Mouse (Mus musculus) cerebellum, adult 11 months (tissue): ENCODE measurements around the gene Mmaa.

Experiments used
- DNase-seq: peaks from one replicate; pipeline ENCODE4 v3.0.0; 2022

Gene Mmaa

DNA sequence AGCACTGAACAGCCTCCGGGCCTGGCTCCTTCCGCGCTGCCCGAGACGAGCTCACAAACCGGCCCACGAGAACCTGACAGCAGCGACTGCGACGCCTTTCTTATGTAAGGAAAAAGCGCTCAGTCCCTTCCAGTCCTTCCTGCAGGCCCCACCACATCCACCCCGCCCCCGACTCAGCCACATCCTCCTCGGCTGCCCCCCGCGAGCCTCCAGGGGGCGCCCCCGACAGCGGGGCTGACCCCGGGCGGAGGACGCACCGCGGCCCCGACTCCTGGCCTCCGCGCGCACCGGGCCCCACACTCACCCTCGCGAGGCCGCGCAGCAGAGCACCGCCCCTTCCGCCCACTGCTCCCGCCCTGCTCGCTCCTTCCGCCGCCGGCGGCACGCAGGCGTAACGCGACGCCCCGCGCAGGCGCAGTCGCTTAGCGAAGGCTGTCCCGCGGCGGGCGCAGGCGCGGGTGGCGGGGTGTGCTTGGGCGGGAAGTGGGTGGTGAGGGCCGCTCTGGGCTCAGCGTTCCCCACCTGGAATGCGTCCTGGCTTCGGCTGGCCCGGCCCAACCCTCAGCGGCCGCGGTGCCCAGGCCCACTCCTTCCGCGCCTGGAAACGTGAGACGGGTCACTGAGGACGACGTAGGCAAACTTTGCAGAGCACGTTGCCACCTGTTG, at the start of gene Mmaa:
Gene Mmaa, minus strand, starts transcription at position 328 of the 666 bp plus-strand sequence.
- peak; percentile 96 for DNase-seq

DNA sequence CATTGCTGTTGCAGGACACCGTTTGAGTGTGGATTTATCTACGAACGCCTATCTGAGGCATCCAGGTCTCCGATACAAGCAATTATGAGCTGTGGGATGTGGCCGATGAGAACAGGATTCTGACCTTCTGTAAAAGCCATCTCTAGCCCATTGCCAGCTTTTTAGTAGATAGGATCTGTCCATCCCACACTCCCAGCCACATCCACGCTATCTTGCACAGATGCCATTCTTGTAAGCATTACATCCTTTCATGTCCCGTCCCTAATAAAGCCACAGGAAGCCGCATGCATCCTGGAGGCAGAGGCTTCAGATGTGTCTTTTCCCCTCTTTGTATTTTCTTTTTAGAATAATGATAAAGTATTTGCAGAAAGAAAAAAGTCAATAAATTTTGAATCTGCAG, 46.5 kb upstream of the Mmaa start:
- no peak for DNase-seq

DNA sequence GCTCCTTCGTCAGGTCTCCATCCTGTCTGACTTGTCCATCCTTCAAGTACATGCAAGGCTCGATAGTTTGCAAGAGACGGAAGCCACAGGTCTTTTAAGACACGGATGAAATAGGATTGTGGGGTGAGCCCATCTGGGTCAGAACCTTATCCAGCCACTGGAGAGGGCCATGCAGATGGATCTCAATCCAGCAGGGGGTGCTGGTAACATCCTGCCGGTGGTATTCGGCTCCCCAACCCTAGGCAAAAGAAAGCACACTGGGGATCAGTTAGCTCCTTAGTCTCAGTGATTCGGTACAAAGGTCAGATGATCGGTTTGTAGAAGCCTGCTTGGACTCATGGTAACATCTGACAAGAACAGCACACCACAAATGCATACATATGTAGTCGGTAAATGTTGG, 44.8 kb upstream of the Mmaa start:
- DNase-seq, result no peak

DNA sequence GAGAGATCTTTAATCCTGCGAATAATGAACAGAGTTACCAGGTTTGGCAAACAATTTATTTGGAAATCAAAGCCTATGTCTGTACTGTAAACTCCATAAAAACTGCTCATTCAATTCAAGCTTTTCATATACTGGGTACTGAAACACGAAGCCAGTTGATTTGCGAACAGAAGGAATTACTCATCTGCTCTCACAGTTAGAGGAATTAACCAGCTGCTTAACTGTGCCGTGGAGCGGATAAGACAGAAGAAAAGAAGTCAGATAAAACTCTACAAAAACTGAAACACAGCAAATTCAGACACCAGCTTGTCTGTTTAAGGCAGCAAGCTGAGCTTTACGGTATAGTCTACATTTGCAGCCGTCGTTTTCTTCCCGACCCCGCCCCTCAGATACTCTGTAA, 43.9 kb upstream of the Mmaa start:
- DNase-seq, result no peak

DNA sequence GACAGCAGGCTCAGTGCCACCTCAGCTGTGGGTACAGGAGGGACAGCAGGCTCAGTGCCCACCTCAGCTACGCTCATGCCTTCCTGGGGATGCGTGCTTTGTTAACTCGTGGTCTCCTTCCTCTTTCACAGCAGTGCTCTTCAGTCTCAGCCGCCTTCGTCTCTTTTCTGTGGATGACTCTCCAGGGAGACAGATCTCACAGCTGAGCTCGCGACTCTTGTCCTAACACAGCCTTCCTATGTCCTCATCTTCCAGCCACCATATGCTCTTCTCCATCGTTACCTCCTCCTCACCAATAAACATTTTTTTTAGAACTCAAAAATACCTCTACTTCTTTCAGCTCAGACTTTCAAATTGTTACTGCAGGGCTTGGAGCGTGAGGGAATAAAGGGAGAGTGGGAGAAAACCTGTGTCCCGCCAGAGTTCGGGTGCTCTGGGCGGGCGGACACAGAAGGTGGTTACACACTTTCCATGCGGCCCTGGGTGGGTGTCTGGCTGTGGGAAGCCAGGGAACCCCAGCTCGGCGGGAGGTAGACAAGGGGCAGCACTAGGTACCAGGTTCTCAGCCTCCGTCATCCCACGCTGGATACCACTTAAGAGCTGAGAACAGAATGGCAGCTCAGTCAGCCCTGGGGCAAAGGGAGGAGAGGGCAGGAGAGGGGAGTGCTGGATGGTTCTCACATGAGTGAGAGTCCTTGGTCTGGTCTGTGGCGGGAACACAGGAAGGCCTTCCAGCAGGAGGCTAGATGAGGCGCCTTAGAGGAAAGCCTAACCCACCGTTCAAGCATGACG, 37.6 kb upstream of the Mmaa start:
- DNase-seq, result no peak

DNA sequence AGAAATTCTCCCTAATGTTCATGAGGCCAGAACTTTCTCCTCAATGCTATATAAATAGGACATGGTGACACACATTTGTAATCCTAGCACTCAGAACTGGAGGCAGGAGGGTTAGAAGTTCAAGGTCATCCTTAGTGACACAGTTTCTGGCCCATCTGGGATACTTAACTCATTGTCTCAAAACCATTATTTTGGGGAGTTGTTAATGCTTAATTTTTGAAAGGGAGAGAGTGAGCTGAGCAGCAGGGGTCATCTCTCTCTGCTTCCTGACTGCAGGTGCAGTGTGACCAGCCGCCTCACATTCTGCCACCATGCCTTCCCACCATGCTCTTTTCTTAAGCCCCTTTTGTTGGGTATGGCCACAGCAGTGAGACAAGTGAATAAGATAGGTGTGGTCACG, 36.8 kb upstream of the Mmaa start:
- no peak for DNase-seq

DNA sequence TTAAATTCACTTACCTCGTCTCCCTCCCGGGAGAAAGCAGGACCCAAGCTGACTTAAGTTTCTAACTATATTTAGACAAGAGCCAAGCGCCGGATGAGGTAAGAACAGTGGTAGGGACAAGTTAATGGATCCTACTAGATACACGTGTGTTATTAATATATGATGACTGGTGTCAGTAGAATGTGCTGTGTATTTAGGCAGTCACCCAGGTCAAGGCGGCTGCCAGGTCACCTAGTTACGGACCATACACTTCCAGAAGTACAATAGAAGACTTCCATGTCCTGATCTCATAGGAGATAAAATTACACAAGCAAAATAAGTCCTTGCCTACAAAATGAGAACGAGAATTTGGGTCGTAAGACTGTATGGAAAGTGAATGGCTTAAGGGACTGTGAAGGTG, 36.3 kb upstream of the Mmaa start:
- no peak for DNase-seq

DNA sequence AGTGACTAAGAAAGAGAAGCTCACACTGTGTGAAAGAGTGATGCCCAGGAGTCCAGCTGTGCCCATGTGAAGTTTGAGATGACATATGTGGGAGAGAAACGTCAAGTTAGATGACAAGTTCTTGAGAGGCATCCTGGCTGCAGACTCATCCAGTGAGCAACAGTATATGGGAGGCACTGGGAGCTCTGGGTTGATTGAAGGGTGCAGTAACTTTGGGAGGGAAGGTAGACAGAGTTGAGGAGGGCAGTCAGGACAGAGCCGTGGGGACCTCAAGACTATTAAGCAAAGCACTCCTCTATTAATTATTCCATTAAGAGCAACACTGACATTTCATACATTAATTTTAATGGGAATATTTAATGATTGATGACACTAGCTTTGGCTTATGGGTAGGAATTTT, 35.0 kb upstream of the Mmaa start:
- no peak for DNase-seq

DNA sequence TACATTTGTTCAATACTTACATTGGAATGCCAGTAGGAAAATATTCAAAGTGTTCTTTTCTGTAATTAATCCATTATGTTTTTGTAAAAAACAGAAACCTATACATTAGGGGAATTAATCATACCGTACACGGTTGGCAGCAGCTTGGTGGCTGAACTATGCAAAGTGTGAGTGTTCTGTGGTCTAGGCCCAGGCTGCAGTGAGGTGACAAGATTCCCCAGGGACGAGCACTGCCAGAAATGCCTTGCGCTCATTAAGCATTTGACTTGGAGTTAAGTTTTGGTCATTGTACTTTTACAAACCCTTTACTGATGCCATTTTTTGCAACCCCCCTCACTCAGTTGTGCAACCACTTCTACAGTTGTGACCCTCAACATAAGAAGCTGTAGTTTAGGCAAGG, 34.4 kb upstream of the Mmaa start:
- DNase-seq, result no peak

DNA sequence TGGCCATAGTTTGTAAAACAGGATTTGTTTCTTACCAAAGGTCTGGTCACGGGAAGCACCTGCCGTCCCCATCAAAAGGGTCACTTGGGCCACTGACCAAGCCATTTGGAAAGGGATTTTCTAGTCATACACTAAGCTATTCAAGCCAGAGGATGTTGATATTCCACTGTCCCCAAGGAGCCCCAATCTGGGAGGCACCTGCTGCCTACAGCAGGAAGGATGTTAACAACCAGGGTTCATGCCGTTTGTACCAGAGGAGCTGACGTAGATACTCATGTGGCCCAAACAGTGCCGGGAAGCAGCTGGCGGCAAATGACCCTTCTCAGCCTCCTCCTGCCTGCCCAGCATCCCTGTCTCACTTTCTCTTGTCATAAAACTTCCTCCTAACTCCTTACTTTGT, 30.8 kb upstream of the Mmaa start:
- DNase-seq, result no peak

DNA sequence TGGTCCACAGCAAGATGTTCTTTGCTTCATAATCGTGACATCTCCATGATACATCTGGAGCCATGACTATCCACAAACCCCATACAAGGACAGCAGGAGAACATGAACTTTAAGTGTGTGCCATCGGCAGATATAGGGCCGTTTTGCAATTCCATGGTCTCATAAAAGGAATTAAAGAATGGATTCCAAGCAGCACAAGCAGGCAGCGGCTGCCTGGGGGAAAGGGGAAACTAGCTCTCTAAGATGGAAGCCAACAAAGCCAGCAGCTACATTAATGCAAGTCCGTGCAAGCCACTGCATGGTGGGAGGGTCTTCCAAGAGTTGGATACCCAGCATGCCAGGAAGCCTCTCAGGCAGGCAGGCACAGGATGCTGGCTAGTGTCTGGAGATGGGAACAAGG, 30.2 kb upstream of the Mmaa start:
- DNase-seq, result no peak

DNA sequence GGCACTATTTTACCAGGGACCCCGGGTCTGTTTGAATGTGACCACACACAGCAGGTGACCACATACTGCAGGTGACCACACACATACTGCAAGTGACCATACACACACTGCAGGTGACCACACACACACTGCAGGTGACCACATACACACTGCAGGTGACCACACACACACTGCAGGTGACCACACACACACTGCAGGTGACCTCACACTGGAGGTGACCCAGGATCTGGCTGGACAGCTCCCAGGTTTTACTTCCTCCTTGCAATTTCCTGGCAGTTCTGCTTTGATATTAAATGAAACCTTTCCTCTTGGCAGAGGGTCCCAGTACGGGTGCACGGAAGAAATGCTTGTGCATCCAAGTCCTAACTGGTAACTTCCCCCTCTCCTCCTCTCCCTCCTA, 29.3 kb upstream of the Mmaa start:
- no peak for DNase-seq

DNA sequence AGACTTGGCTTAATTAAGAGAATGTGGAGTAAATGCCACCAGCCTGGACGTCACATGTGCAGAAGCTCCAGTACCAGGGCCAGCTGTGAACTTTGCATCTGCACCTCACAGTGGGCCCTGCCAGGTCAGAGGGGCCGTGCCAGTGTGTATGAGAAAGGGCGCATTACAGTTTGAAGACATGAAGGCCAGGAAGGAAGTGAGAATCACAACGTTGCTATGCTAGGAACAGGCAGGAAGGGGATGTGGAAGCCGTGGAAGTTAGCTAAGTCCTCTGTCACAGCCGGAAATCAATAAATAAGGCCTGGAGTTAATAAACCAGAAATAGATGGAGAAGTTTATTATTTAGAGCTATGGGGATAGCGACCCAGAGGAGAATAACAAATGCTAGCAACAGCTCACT, 28.4 kb upstream of the Mmaa start:
- DNase-seq, result no peak

DNA sequence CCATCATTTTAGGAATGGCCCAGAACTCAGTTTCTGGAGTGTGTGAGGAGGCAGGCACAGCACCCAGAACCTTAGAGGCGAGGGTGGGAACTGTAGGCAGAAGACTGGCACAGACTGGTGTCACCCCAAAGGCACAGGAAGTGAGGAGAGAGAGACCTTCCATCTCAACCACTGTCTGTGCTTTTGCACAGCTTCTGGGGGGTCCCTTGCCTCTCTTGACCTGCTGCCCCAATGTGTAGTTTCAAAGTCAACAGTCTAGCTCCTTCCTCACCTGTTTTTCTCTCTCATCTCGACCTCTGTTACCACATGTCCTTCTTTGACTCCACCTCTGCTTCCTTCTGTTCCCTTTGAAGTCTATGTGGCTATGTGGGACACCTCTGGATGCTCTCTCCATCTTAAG, 16.1 kb upstream of the Mmaa start:
- no peak for DNase-seq

DNA sequence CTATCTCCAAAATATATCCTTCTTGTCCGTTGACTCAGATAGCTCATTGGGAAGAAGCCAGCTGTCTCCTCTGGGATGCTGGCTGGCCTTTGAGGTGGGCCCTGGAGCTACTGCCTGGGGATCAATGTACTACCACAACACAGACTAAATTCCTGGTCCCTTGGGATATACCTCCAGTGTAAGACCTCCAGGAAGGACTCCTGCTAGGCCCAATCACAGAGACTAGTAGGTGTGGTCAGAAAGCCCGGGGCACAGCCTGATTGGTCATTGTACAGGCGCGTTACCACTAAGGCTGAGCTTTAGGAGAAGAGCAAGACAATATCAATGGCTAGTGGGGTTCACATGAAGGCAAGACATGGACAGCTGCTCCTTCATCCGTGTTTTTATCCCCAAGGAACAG, 11.2 kb upstream of the Mmaa start:
- DNase-seq, result no peak

DNA sequence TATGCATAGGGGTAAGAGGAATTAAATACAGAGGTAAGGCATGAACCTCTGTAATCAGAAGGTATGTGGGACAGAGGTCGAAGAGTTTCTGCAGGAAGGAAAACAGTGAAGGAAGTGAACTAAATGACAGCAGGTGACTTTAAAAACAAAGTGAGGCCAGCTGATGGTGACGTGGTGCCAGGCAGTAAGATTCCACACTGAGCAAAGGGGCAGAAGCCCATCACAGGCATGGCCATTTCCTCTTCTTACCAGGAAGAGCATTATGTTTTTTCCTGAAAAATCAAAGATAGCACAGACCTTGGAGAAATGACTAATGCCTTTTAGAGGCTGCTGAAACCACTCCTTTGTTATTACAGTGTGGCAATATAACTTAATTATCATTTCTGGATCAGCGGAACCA, 6.8 kb upstream of the Mmaa start:
- DNase-seq, result no peak

DNA sequence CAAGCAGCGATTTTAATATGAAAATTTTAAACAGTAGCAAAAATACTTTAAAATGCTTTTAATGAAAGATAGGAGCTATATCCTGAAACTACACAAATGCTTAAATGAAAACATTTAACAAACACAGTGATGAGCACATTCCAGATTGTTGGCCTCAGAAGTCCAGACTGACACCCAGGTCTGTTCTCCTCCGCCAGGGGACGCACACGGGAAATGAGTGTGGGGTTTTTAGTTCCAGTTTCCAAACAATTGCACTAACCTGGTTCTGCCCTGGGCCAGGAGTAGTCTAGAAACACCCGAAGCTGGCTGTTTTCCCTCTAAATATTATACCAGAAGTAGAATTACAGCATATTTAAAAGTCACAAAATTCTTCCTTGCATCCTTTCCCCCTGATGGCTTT, 5.0 kb upstream of the Mmaa start:
- no peak for DNase-seq

DNA sequence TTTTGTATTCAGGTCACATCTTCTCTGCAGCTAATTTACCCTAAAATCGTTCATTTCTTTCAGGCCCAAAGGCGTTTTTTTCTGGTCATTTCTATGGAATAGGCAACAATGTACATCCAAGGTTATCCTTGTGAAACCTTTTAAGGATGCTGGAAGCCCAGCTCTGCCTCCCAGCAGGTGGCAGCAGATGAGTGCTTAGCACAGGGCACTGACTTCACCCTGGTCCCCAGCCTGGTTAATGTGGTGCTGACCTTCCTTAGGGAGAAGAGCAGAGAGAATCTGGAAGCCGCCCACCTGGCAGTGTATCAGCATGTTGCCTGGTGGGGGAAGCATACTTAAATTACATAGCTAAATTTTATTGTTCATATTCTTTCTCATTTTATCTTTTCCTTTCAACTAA, 3.0 kb upstream of the Mmaa start:
- DNase-seq, result no peak

DNA sequence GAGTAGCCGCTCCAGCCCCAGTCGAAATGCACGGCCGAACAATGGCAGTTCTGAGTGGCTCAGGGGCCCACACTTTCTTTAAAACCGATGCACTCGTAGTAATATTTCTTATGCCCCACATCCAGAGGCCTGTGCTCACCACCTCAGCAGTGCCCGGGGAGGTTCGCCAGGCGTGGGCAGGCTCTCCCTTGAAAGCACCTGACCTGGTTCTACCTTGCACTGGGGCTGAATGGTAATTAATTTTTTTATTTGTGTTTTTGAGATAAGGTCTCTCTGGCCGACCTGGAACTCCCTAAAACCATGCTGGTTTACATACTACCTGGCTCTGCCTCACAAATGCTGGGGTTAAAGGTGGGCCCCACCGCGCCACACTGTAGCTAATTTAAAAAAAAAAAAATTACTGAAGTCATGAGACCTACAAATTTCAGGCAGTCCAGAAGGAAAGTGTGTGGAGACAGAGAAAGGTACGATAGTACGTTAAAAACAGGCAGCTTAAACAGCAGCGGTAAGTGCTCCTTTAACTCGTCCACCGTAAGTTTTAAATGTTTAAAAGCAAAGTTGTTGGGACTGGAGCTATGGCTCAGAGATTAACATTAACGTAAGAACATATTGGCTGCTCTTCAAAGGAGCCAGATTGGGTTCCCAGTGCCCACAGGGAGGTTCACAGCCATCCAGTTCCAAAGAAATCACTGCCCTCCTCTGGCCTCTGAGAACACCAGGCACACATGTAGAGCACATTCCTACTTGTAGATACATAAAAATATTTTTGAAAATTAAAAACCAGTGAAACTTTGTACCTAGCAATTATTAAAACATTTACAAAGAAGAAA, 754 bp upstream of the Mmaa start:
- DNase-seq, result no peak

DNA sequence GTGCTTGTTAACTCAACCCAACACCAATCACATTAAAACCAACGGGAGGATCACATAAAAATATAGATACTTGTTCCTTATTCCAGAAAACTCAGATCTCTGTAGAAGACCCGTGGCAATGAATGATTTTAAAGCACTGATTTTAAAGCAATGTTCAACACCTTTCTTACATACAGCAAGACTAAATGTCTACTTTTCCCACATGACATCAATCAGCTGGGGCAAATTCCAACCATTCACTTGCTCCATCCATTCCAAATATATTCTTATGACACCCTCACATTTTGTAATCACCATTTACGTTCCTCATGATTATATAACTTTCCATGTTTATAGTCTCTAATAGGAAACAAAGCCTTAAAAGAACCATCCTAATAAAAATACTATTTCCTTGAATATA, 896 bp downstream of the Mmaa start:
- no peak for DNase-seq

DNA sequence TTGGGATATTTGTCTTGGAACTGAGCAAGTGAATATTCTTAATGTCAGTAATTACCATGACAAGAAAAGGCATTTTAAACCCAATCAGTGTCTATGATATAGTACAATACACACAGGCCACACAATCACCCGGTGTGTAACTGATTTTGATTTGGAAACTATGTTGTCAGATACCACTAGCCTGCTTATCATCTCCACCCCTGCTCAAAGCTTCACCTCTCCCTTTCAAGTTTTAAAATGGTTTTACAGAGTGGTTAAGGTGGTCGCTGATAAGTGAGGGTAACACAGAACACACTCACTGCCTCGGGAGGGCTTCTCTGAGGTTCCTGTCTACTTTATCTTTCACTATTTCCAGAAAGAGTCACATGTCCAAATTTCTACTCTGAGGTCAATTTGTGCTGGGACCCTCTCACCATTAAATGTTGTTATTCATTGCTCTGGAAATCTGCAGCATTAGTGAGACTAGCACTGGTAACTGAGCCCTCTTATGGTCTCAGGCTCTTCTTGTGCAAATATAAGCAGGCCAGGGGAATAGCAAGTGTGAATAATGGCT, 1.9 kb downstream of the Mmaa start:
- no peak for DNase-seq

DNA sequence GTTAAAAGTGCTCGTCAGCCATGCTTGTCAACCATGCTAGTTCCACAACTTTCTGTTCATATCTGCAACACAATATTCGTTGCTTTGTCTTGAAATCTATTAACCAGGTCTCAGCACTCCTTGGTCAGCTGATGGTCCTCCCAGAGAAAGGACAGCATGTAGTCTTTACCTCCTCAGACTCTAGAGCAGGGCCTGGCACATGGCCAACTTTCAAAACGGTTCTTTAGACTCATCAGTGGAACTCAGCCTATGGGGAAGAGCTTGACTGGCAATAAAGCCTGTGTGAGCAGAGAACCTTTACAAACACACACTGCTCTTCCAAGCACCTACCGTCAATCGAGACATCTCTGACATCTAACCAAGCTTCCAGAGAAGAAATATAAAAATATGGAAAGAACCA, 5.1 kb downstream of the Mmaa start:
- no peak for DNase-seq

DNA sequence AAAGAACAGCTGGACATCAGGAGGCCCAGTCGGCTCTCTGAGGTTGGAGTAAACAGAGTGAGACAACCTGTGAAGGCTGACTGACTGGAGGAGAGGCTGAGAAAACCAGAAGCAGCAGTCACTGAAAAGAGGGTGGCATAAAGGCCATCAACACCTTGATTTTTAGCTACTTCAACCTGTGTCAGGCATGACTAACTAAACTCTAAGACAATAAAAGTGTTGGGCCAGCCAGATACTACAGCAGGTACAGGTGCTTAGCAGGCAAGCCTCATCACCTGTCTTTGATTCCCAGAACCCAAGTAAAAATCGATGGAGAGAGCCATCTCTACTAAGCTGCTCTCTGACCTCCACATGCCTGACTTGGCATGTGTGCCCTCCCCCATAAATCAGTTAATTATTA, 6.1 kb downstream of the Mmaa start:
- no peak for DNase-seq

DNA sequence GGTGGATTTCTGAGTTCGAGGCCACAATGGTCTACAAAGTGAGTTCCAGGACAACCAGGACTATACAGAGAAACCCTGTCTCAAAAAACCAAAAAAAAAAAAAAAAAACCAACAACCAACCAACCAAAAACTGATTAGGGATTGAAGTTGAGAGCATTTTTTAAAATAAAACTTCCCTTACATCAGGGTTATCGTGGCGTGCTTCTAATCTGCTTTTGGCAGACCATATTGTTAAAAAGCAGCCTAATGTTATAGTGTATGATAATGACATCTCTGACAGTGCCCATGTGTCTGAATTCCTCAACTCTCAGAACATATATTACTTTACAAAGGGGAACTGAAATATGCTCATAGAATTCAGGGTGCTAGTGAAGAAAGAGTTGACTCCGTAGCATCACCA, 6.5 kb downstream of the Mmaa start:
- DNase-seq, result no peak
